Mouse (Mus musculus) adrenal gland, postnatal 25 days (tissue): Measurements from ENCODE around the gene Phf20. TPM values are rescaled to one million over a fixed set of nuclear protein-coding genes. Genes with fewer than 3 reads are reported as not detected.

Experiments used
- DNase-seq: peaks from one replicate; pipeline ENCODE4 v3.0.0; 2021; ENCODE audit warnings: mixed read lengths
- long read RNA-seq: library from polyadenylated mRNA; stranded (forward); transcript quantifications from one replicate; pipeline ENCODE4 v2.0.0, GENCODE M21; 2021
- total RNA-seq: library from RNA; stranded (reverse); gene quantifications from 2 replicates; pipeline ENCODE4 v1.2.3, GENCODE M21; 2021

The Phf20 gene
- 33.1 and 41.2 TPM in 2 replicates for total RNA-seq
- long read RNA-seq, partial matches to known transcripts: 22 of 26 reads
- long read RNA-seq, other reads (novel, unspliced or antisense): 4 of 26 reads

DNA sequence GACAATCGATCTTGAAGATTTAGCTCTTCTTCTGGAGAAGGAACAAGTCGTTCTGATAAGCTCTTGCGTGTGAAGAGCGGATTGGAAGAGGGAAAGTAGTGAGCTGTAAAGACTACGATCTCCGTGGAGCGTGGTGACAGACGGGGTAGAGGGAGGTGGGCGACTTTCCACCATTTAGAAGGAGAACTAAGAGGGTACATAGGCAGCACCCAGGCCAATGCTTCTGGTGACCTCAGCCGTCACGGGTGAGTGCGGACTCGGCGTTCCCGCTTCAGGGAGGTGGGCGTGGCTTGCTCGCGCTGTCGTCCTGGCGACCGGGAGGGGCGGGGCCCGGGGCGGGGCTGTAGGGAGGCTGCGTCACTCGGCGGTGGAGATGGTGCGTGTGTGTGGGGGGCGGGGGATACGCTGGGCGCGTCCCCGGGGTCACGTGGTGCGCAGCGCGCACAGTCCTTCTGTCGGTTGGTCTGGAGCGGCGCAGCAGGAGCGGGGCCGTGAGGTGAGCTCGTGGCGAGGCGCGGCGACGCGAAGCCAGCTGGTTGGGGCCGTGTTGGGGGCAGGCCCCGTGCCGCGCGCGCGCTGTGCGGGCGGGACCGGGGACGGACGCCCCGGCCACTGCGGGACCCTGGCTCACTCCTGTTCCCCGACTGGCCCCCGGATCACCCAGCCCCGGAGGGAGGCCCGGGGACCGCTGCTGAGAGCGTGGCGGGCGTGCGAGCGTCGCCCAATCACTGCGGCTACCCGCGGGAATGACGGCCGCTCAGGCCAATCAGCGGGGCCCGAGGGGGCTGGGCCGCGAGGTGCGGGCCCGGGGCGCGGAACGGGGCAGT is at the start of gene Phf20:
Gene Phf20, plus strand, starts transcription at position 165 of the 827 bp plus-strand sequence.
- peak; percentile 99 for DNase-seq

DNA sequence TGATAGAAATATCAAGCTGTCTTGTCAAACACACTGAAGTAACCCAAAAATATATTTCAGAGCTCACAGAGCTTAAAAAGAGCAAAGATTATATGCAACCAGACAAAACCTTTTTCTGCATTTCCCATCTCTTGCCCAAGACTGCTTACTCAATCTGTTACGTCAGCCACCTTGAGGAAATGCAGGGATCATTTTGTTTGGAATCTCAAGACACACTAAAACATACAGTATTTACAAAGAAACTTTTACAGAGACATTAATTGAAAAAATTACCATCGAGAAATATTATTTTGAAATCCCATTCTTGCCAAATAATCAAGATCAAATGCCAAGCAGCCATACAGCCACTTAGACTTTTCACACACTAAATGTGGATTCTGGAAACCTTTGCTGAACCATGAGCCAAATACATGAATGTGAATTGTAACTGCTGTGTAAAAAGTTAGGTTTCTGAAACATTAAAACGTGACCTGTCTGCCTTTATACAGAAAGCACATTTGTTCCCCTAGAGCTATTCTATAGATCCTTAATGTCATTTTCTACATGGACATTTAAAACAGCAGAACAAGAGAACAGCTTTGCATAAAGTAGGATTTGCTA is 48.9 kb upstream of the Phf20 start:
- no peak for DNase-seq

DNA sequence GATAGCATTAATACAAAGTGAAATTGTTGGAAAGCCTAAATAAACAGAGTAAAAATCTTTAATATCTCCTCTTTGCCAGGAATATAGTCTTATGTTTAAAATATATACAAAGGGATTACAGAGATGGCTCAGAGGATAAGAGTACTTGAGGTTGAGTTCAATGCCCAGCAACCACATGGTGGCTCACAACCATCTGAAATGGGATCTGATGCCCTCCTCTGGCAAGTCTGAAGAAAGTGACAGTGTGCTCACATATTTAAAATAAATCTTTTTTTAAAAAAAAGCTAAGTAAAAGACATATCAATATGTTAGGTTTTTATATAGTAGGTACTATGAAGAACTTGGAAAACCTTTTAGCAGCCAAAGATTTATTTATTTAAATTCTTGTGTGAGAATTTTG is 44.7 kb upstream of the Phf20 start:
- DNase-seq: no peak

DNA sequence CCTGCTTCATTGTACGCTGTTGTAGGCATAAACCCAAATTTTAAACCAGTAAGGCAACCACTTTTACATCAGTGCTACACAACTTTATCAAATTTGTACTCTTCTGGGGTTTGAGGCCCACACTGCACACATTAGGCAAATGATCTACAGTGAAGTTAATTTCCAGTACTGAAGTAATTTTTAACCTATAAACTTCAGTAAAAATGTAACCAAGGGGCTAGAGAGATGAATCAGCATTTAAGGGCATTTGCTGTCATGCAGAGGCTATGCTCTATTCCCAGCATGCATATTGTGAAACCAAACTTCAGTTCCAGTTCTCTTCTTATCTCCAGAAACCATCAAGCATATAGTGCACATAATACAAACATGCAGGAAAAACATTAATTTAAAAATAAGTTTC is 30.8 kb upstream of the Phf20 start:
- DNase-seq: no peak

DNA sequence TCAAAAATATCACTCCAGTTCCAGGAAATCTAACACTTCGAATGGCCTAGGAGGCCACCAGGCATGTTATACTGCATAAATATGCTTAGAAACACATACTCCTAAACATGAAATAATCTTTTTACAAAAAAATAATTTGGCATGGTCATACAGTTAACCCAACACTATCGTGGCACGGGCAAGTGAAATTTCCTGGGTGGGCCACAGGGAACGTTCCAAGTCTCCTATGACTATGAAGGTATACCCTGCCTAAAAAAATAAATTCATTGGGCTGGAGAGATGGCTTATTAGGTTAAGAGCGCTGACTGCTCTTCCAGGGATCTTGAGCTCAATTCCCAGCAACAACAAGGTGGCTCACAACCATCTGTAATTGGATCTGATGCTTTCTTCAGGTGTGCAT is 29.7 kb upstream of the Phf20 start:
- DNase-seq: no peak

DNA sequence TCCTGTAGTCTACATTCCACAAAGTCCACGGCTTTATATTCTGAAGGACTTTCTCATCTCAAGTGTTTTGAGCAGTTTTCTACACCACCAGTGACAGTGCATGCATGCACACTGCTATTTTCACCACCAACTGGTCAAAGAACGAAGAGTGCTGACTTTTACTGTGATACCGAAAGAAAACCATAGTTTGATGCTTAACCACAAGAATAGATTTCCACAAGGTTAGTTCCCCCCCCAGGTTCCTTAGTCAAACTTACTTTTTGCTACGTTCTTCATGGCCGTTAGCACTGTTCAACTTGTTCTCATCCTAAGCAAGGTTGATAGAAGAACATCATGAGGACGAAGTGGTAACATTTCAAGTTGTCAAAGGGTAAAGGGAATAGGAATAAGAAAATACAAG is 19.2 kb upstream of the Phf20 start:
- DNase-seq: no peak

DNA sequence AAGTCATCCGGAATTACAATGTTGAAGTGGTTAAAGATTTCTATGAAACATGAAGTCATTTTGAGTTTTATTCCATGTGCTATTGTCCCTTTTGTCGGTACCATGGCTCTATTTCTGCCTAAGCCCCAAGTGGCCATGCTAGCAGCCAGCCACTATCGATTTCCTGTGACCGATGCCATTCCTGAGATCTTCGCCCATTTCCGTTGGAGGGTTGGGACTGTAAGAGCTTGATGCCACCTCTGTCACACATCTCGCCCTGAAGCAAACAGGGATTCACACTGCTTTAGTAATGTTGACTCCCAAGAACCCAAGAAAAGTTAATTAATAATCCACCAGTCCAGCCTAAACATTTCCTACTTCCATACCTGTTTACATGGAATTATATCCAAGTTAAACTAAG is 18.6 kb upstream of the Phf20 start:
- no peak for DNase-seq

DNA sequence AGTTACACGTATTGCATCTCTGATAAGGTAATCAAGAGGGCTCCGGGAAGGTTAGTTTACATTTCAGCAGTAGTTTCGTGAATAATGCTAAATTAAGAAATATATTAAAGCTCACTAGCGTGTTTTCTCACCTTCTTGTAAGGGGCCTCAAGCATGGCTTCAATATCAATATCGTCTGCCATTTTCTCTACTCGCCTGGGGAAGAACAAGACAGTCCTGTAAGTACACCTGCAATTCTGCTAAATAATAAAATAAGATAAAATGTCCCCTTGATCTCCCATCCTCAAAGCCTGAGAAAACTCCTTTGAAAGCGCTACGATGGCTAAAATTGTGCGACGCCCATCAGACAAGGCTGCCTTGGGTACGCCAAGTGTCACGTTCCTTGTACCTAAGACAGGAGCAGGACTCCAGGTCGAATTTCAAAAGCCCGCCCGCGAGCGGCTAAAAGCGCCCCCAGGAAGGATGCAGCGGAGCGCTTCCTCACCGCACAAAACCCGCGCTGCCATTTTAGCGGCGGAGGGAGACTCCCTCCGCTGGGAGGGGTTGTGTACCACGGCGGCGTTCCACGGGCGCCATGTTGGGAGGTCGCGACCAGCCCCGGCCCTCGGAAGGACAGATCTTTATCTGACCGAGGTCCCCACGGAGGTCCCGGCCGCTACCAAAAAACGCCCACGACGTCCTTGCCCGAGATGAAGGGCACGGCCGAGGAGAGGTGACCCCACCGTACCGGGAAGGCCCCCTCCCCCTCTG is 17.0 kb upstream of the Phf20 start:
- peak; percentile 79 for DNase-seq

DNA sequence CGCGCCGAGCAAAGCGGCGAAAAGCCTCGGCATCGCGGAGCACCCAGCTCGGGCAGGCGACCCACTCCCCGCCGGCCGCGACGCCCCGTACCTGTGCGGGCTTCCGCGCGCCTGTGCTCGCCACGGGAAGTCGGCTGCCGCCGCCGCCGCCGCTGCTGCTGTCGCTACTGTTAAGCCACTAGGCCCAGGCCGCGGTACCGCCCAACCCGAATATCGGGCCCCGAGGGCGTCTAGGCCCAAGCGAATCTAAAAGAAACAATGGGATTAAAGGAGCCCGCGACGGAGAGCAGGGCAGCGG is 16.5 kb upstream of the Phf20 start:
- no peak for DNase-seq

DNA sequence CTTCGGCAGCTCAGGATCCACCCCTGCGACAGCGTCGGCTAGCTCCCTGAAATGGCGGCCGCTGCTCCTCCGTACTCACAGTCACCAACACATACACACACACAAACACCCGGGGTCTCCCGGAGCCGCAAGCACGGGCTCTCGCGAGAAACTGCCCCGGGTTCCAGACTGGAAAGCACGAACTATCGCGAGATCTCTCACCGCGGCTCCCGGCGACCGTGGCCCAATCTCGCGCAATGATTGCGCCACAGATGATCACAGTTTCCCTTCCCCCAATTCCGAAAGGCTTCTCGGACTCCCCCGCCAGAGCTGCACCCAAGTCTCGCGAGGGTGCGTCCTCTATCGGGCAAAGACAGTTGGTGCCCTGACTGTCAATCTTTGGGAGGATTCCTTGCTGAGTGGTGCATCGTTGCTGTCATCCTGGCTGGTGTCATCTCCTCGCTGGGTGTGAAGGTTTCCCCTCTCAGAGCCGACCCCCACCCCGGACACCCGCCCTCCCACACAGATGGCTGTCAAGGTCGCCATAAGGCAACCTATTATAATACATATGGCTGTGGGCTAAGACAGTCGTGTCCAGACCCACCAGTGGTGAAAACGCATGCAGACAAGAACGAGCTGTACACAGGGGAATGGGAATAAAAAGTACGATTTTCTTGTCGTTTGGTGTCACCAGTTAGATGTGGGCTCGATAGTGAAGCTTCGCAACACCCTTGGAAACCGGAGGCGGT is 16.0 kb upstream of the Phf20 start, which contains the start of gene Rbm39:
Gene Rbm39, minus strand, starts transcription at position 145 of the 728 bp plus-strand sequence.
- DNase-seq: peak; percentile 99

DNA sequence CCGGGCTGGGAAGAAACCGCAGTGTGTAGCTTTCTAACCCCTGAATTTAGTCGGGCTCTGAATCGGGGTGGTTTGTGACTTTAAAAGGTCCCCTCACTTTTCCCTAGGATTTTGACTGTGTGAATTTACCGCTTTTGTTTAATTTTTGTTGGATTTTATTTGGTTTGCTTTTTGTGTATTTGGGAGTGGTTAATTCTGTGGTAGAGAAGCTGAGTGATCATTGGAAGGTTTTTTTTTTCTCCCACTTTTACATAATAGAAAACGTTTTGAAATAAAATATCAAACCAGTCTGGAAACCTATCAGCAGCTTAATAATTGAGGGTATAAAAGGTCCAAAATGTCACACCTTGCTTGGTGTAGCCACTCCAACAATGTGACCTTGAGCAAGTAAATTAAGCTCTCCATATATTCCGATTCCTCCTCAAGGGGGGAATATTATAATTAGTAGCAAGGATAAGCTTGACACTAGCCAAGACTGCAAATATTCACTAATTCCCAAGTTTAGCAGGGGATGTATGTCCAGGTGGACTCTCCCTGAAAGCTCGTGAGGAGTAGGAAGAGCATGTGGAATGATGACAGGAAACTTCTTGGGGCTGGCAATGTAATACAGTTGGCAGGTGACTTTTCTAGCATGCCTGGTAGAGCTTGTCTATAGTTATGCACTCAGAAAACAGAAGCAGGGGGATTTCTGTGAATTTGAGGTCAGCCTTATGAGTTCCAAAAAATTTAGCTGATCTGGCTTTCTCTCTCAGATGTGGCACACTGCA is 15.3 kb upstream of the Phf20 start:
- DNase-seq: no peak

DNA sequence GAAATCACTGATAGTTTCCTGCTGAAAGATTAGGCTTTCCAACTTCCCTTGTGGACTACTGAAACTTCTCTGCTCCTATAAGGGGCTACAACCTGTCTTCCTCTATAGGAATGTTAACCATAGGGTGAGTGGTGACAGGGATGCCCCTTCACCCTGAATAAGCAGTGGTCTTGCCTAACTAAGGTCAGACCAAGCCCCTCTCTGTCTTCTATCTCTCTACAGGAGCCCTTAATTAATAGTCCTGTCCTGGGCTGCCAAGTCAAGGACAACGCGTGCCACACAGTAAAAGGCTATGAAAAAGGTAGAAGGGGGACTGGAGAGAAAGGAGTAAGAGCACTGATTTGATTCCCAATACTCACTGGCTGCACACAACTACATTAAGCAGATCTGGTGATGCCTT is 14.7 kb upstream of the Phf20 start:
- no peak for DNase-seq

DNA sequence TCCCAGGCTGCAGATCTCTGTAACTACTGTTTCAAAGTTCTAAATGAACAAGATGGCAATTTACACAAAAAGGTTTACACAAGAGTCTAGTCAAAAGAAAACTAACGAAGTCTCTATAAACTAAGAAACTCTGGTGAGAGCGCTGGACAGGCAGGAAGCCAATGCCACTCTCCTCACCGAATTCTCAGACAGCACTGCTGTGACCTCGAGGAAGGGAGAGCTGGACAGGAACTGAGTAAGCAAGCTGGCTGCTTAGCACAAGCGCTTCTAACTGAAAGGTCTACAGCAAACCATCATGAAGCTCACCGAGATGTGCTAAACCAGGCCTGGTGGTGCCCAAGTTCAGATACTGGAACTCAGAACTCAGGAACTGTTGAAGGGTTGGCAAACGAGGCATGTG is 7.0 kb upstream of the Phf20 start:
- DNase-seq: peak; percentile 50

DNA sequence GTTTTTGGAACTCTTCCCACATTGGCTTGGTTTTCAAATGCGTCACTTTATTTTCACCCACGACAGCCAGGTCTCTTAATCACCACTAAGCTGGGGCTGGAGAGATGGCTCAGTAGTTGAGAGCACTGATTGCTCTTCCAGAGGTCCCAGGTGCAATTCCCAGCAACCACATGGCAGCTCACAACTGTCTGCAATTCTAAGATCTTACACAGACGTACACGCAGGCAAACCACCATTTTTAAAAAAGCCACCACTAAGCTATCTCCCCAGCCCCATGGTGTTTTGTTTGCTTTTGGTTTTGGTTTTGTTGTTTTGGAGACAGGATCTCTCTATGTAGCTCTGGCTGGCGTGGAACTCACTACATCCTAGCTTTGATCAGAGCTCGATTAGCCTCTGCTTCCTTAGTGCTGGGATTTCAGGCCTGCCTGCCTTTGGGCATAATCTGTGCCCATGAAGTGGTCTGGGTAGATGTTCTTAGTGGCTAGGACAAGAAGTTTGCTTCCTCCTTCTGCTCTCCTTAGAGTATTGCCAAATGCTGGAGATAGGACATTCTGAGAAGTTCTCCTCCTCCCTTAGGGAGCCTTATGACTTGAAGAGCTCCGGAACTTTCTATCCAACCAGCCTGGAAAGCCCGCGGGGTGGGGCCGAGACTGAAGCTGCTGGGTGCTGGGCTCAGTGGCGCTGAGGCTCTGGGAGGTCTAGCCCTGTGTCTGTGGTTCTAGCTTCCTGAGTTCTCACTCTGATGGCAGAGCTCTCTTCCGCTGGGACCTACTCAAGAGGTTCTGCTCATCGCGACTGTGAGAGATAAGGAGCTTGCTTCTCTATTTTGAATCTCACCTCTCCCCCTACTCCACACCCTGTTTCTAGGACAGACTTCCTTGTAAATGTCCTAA is 6.0 kb upstream of the Phf20 start:
- DNase-seq: no peak

DNA sequence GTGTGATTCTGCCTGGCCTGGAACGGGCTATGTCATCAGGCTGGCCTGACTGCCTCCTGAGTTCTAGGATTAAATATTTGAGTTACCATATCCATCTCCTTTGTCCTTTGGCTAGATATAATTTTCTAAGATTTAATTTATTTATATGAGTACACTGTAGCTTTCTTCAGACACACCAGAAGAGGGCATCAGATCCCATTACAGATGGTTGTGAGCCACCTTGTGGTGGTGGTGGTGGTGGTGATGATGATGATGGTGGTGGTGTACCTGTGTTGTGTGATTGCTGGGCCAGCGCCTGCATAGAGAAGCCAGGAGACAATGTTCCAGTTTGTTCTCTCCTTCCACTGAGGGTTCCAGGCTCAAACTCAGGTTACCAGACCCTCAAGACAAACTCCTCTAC is 4.7 kb upstream of the Phf20 start:
- no peak for DNase-seq

DNA sequence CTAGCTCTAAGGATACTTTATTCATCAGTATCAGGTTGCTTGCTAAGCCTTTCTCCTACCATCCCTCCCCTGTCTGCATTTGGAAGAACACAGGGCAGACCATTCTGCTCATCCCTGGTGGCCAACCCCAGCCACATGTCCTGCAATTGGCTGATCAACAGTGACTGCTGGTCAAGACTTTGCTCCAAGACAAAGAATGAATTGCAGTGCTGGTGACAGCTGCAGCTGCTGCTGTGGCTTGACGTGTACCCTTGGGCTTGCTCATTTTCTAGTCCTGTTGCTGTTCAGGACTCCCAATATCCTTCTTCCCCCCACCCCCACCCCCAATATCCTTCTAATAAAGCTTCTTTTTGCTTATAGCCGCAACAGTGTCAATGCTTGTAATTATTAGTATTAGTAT is 4.2 kb upstream of the Phf20 start:
- no peak for DNase-seq

DNA sequence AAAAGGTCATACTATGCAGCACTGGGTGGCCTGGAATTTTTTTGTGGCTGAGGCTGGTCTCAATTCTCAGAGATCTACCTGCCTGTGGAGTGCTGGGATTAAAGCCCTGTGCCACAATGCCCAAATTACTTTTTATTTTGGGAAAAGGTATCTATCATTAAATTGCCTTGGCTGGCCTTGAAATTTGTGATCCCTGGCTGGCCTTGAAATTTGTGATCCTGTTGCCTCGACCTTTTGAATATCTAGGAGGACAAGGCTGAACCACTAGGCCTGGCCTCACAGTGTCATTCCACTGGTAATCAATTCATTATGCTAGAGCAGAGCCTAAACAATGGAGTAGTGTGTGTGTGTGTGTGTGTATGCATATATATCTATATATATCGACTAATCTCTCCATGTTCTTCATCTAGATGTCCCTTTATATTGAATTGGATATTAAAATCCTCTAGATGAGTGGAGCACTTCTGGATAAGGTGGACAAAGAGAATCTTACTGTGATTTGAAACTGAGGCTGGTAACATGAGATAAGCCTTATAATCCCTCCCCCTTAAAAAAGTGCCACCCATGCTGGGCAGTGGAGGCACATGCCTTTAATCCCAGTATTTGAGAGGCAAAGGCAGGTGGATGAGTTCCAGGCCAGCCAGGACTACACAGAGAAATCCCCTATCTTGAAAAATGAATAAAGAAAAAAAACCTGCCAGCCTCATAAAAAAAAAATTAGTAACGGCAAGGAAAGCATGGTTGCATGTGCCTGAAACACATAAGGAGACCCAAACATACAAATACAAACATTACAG is 3.0 kb upstream of the Phf20 start:
- no peak for DNase-seq

DNA sequence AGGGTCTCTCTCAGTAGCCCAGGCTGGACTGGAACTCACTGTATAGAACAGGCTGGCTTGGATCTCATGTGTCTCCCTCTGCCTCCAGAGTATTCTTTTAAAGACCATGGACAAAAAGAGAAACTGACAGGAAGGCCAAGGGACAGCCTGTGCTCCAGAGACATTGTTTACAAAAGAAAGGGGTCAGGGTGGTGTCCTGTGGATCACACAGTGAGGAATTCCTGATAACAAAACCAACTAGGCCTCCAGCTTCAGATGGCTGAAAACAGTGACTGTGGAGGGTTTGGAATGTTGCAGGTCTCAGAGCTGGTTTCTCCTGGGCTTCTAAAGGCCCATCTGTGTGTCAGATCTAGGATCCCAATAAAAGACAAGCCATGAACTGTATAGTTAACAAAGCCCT is 1.7 kb upstream of the Phf20 start:
- DNase-seq: no peak

DNA sequence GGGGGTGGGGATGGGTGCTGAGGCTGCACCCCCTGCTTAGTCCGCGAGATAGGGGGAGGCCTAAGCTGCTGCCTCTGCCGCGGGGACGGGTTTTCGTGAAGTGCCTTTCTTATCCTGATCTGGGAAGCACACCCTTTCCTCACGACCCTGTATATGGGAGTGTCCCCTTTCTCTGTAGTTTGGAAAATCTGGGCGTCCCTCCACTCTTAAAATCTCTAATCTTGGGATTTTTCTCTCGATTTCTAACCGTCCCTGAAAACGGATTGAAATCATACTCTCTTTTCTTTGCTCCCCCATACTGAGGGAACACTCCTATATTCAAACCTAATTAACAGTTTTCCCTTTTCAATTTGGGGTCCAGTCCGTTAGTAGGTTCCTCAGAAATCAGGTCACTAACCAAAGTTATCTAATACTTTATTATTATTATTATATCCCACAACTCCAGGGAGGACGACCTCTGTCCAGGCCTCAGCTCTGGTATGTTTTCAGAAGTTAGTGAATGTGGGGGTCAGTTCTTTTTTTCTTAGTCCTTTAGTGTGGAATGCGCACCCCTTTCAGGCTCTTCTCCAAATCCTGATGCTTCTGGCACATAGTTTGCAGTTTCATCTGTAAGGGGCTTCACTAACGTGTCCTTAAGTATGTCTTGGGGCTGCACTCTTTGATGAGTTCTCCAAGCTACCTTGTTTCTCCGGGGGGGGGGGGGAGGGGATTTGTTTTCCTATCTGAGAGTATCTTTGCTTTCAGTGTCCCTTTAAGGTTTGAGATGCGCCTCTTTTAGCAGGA is 1.1 kb downstream of the Phf20 start:
- no peak for DNase-seq
